Mouse (Mus musculus): Measurements from ENCODE around the gene Ubxn10.

Ubxn10 gene

DNA sequence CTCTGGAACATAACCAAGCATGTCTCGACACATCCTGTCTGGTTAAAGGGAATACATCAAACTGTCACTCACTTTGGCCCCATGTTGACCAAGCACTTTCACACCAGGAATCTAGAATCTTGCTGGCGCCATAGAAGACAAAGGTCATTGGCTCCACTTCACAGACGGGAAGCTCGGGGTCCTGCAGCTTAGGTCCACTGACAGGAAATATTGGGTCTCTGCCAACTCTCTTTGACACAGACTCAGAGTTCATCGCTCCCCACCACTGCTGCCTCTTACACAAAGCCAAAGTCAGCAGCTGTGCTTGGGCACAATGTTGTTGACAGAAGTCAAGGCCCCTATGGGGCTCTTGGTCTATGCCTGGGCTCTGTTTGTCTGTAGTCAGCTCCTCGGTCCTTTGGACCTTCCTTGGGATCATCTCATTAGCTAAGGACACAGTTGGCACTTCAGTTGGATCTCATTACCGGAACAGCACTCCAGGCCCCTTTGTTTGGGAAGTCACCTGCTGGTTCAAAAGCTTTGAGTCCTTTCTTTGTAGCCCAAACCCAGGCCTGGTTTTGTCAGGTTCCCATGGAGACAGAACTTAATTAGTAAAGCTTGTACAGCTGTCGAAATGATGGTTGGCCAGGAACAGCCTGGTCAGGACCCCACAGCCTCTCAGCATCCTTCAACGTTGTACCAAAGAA, 7.8 kb downstream of the Ubxn10 start:
- DNase-seq: no peak

DNA sequence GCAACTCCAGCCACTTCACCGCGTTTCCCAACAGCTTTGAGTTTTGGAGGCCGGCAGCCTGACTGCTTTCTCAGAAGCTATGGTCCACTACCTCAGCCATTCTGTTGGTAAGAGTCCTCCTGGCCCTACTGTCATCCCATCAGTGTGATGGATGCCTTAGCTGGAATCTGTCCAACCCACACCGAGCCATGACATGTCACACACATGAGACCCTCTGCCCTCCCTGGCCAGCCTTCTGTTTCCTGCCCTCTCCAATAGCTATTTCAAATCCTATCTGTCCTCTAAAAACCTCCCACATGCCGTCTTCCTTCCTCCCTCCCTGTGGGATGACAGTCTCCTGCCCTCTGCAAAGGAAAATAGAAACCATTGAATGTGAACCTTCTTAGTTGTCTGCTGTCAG, 11.2 kb downstream of the Ubxn10 start:
- DNase-seq: no peak

DNA sequence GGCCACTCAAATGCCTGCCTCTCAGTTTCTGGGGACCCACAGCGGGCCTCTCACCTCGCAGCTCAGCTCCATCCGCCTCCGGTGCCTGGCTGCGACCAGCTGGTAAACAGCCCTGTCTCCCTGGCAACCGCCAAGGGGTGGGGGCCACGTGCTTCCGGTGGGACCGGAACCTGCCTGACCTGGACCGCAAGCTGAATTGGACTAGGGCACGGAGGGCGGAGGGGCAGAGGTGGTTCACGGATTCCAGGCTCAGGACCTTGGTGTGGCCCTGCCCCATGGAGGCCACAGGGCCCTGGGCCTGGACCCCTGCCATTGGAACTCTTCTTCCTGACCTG, 11.9 kb downstream of the Ubxn10 start:
- DNase-seq: peak in 1 of 2 experiments; percentile 18

DNA sequence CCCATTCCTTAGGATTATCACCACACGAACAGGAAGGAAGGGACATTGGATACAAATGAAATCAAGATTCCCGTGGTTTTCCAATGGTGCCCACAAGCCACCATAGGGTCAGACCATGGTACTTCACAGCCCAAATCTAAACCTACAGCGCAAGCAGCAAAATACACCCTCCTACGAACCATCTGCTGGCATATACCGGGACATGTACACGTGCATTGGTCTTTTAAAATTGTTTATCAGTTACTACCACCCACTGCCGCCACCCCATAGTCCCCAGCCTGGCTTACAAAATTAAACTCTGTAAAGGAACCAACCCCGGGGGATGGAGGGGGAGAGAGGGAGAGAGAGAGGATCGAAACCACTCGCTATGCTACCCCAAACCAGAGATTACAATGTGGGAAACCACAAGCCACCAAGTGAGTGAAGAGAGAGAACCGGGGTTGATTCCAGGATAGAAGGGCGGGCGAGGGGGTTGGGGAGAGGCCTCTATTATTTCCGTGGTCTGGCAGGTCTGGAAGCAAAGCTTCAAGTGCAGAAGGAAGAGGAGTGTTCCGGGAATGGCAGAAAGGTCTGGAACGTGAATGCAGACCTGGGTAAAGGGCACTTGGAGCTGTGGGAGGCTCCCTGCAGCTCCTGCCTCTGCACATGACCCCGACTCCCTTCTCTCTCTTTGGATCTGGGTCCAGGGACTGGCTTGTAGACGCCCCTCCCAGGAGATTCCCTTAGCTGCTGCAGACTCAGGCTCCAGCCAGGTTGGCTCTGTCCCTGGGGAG, 12.4 kb downstream of the Ubxn10 start, which contains the start of gene Pla2g2c:
Gene Pla2g2c, plus strand, starts transcription at position 439 of the 773 bp plus-strand sequence.
- no peak for DNase-seq

DNA sequence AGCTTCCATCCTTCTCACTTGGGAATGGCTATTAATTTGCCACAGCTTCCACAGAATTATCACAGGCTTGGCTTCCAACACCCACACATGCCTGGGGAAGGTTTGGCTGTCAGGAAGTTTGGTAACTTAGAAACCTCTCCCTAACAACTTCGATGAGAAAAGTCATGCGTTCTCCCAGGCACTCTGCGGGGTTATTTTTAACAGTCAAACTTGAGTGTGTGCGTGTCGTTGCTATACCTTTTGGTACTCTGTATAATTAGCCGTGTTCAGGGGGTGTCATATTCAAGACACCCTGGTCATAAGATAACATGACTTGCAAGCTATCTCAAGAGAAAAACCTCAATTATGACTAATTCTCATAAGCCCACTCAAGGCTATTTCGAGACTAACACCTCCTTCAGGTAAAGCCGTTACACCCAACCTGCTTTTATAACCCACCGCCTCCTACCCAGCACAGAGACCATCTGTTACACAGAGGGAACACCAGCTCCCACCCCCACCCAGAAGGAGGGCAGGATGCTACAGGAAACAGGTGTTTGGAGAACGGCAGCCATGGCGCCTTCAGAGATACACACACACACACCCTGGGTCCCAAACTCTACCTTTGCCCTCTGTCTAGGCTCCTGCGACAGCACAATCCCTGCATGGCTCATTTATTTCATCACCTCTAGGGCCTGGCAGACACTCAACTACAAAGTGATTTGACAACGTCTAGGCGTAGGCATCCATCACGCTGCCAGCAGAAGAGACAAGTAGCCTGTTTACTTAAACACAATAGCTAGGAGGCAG, 13.3 kb downstream of the Ubxn10 start:
- no peak for DNase-seq

DNA sequence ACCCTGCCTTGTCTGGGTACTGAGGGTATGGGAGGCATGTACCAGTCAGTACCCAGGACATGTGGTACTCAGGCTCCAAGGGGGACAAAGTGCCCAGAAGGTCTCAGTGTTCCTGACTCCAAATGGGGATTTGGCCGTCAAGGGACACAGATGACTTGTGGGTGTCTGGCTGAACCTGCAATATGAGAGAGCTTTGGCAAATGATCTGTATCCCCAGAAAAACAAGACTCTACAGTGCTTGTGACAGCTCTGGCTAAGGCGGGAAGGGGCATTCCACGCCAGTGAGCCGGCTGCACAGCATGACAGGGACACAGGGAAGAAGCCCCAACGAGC, 17.7 kb downstream of the Ubxn10 start:
- DNase-seq: no peak

DNA sequence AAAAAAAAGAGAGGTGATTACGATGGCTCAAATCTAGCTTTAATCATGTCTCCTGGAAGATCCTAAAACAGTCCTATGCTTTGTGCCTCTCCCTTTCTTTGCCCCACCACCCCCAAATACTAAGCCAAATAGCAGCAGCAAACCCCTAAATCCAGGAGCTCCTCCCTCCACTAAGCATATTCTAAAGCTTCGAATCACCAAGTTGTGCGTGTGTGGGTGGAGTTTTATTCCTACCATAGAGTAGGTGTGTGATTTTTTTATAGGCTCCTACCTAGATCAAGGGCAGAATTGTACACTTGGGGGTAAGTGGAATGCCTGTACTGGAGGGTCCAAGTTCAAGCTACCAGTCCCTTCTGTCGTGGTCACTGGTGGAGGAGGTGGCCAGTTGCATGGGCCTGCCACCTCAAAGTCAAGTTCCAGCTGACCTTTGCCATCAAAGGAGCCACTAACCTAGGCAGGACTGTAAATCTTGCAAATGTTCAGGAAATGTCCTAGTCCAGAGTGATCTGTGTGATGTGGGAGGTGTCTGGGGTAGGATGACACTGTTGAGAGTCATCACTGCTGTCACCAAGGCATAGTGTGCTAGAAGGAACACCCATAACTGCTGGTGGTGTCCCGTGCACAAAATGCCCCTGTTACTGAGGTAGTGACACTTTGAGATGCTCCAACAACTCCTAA, 18.2 kb downstream of the Ubxn10 start:
- DNase-seq: no peak

DNA sequence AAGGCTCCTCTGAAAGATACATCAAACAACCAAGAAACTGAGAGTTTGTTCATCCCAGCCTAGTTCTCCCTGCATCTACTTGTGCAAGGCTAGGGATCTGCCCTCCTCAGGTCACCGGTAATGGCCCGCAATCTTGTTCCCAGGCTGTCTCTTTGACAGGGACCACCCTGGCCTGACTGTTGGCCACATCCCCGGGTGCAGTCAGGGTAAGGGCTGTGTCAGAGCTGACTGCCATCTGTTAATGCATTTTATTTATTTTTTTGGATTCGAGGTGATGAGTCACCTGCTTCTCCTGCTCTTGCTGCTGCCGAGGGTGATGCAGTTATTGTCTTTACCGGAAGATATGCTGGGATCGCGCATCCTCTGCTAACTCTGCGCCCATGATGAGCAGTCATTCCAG, 20.3 kb downstream of the Ubxn10 start:
- no peak for DNase-seq

DNA sequence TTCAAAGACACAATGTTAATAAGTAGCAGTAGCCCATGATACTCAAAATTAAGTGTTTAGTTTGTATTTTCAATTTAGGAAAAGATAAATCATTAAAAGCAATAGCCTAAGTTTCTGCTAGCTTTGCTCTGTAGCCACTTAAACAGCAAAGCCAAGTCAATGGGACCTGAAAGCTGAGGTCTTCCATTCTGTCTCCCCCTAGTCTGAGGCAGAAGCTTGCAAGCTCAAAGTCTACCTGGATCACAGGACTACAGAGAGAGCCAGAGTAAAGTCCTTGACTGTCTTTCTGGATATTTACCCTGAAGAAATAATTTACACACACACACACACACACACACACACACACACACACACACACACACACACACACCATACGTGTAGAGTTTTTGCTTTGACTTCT, 22.8 kb downstream of the Ubxn10 start:
- no peak for DNase-seq

DNA sequence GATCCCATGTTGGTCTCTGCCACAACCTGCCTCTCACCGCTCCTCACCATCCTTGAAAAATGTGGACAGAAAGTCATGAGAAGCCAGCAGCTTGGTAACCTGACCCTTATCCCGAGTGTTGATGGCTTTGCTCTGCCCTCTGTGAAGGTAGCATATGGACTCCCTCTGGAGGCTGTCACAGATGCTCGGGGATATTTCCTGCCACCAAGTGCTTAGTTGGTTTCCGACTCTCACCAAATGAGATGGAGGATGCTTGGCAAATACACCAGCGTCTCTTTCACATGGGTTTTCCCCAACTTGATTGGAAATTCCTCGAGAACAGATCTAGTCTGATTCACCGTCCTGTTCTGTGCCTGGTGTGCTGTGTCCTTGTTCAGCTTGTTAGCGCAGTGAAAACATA, 24.3 kb downstream of the Ubxn10 start:
- DNase-seq: no peak

DNA sequence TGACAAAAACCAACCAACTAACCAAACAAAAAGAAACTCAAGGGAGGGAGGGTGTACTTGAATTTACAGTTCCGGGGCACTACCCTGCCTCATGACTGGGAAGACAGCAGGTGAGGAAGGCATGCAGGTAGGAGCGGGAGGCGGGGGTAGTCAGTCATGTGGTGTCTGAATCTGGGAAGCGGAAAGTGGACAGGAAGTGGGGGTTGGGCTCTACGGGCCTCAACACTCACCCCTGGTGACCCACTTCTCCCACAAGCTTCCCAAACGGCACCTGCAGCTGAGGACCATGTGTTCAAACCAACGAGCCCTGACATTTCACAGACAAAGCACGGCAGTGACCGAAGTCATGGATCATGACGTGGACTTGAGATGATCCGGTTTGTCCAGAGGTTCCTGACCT, 24.9 kb downstream of the Ubxn10 start:
- no peak for DNase-seq

DNA sequence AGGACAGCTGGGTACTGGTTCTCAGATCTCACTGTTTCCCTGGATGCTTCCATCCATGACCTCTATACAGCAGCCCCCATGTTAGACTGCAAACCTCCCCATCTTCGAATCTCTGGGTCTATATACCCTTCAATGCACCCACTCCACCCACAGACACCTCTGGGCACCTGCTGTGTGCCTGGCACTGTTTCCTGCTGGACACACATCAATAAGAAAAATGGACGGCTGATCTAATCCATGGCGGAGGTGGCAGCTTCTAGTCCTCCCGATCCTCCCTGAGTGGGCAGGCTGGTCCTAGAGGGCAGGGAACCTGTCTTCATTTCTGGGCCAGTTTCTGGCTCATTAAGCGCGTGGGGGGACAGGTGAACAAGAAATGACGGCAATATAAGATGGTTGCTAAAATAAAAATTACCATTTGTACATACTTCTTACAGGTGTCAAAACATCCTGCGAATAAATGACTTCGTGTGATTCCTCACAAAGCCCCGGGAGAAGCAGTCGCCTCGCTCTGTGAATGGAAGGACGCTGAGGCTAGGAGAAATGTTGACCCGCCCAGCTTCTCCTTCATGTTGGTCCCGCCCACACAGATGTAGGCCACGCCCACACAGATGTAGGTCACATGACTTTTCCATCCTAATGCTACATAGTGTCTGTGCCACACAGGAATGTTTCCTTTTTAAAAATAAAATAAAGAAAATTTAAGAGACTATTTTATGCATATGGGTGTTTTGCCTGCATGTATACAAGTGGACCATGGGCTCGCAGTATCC, 25.7 kb downstream of the Ubxn10 start:
- DNase-seq: no peak

DNA sequence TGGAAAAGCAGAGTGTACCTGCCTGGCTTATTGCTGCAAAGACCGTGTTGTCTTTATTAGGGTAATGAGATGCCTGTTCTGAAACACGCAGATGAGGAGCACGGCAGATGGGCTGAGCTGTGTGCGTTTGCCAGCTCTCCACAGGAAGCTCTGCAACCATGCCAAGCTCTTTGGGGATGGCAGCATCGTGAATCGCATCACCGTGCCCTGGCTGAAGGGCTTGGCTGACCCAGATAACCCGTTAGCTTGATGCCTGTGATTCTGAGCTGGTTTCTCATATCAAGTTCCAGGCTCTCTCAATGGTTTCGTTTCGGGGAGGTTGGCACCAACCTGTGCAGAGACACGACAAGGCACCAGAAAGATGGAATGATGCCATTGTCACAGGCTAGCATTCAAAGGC, 26.3 kb downstream of the Ubxn10 start:
- DNase-seq: no peak

DNA sequence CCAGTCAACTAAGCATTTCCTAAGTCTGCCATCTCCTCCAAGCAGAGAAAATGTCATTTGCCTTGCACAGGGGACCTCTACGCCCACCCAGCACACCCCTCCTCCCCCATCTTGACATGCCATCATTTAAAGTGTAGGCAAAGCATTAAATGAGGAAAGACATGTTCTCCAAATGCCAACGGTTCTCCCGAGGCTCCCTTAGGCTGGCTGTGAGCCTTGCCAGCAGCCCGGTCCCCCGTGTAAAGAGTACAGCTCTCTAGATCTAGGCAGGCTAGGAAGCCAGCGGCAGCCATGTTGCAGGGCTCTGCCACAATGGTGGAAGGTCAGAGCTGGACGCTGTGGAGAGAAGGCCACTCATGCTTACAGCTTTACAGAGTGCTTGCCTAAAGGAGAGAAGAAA, 27.0 kb downstream of the Ubxn10 start:
- no peak for DNase-seq

DNA sequence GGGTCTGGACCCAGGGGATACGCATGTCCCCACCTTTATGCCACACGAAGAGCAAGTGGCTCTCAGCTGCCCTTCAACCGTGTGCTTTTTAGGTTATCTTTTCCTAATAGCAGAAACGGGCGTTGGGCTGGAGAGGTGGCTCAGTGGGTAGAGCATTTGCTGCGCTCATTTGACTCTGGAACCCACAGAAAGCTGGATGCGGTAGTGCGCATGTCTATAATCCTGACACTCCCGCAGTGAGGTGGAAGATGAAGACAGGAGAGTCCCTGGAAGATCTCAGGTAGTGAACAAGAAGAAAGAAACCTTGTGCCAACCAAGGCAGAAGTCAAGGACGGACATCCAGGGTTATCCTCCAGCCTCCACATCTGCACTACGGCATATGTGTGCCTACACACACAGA, 27.7 kb downstream of the Ubxn10 start:
- DNase-seq: no peak

DNA sequence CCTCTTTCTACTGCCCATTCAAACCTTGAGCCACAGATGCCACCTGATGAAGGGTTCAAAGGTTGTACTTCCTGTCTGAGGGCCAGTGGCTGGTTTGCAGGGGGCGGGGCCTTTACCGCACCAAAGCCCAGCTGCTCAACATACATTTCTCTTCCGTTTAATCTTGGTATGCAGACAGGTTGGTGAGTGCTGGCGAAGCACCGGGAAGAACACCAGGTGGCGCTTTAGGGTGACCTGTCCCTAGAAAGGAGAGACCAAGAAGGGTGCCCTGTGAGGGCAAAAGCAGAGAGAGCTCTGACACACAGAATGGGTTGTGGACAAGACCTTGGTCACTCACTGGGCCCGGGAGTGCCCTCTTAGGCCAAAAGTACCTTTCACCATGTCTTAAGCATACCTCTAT, 28.3 kb downstream of the Ubxn10 start:
- DNase-seq: peak; percentile 6

DNA sequence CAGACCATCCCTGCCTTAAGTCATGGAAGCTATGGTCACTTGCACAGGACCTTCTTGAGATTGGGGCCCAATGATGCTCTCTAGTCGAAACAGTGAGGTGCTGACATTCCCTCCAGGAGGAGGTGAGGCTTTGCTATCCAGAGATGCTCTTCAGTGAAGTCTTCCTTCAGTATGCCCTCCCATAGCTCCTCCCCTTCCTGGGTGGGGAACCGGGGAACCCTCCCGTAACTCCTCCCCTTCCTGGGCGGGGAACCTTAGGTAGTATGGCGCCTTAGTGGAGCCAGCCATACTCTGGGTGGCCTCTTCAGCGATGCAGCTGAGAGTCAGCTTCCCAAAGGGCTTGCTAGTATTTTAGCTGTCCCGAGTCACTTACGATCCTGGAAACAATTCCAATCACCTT, 30.3 kb downstream of the Ubxn10 start:
- no peak for DNase-seq

DNA sequence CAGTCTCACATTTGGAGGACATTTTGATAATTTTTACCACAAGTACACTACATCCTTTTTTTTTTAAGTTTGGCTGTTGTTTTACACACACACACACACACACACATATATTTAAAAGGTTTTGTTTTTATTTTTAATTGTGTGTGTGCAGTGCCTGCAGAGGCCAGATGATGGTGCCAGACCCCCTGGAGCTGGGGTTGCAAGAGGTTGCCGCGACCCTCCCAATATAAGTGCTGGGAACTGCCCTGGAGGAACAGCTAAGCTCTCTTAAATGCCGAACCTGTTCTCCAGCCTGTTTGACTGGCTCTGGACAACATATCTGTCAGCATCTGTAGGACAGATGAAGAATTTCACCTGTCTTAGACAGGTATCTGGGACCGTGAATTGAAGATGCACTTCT, 32.8 kb downstream of the Ubxn10 start:
- DNase-seq: no peak

DNA sequence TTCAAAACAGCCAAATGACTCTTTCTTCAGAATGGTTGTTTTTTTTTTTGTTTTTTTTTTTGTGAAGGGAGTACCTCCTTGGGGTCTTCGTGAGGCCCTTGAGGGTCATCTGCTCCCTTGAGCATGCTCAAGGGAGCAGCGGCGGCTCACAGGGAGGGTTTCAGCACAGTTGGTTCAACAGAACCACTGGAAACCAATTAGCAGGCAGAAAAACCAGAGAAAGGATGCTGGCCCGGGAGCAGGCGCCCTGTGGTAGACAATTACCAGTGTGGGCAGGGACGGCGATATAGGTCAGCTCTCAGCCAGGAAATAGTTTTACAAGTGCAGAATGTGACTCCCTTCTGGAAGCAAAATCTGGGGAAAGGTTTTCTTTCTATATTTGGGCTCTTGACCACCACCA, 33.4 kb downstream of the Ubxn10 start:
- no peak for DNase-seq

DNA sequence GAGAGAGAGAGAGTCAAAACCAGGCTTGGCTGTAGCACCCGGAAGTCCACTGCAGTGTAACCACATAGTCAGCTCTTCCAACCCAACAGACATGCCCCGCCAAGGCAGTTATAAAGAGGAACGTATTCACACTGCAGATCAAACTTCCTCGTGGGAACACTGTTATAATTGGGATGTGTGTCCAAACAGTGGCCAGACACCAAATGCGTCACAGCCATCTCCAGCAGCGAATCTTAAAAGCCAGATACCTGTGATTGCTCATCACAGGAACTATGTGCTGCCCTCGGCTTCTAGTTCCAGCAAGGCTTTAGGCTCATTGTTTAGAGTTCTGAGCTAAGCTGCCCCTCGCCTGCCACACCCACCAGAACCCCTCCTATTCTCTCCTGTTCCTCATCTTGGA, 34.4 kb downstream of the Ubxn10 start:
- no peak for DNase-seq

DNA sequence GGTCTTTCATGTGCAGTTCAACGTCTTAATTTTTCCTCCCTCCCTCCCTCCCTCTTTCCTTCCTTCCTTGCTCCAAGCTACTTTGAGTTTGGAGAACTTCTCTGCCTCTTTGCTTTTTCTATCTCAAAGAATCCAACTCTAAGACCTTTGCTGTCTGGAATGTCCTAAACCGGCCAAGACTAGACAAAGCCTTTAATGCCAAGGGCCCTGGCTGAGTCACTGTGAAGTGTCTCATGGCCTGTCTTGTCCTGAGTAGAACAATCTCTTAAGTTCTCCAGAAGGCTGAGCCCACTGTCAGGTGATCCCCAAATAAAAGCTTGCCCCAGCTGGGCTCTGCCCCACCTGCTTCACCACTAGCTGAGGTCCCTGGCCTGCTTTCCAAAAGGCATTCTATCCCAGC, 34.9 kb downstream of the Ubxn10 start:
- no peak for DNase-seq

DNA sequence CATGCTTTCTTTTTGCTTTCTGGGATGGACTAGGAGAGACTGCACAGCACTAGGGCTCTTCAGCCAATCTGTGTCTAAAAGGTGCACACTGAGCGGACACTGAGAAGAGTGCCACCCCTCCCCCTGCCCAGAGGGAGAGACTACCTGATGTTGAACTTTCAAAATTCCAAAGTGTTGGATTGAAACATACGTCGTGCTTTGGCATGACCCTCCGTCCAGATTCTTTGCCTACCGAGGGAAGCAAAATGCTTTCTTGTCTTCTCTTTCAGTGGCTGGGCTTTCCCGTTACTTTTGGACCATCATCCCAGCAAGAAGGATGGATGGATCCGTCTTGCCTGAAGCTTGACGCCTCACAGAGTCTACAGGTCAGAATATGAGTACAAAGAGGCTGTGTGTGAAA, 35.9 kb downstream of the Ubxn10 start:
- no peak for DNase-seq

All from B cell, adult 2 months (primary cell).